Mouse (Mus musculus): Measurements from ENCODE around the gene Aaed1.

- no peak for TF ChIP-seq CTCF (IDR thresholded peaks at IDR 0.05; ENCODE audit: borderline replicate concordance, insufficient read depth, low read length)
- TF ChIP-seq POLR2A (IDR thresholded peaks at IDR 0.05; ENCODE audit: low read depth, low read length) = no peak
Observed at GRCm38 (mm10) chr13:64268384-64268783, 44.1 kb downstream of the Aaed1 start.
